Mouse (Mus musculus): ENCODE results near the gene Zfp819.

Zfp819 gene

DNA sequence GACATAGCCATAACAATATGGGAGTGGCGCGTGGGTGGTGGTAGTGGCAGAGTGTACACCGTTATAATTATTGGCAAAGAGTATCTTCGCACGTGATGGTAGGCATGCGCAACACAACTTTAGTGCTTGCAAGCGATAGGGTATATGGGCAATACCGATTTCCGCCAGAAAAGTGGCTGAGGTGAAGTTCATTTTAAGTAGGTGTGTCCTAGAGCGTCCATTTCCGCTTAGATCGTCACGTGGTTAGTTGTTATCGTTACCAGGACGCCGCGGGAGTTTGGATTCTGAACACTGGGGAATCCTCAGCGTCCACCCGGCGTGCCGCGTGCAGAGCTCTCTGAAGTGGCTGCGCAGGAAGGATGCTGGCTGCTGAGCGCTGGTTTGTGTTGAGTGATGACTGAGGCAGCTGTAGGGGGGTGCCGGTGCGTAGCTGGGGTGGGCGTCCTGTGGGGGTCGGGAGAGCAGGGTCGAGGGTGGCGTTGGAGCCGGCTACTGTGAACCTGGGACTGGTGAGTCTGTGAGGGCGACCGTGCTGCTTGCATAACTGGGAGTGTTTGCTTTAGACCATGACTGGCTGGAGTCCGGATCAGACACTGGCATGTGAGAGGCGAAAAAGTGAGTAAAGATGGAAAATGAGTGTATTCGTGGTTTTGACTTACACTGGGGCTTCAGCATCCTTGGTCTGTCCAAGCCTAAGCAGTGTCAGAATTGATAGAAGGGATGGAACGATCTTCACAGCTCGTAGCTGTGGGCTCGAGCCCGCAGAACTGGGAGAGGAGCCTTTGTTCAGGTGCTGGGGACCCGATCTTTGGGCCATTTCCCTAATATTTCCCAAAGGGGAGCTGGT is at the start of gene Zfp819:
Zfp819 (plus strand) TSS at position 274 of the 847 bp plus-strand sequence.
- peak; percentile 56 to 82 for DNase-seq (ENCODE audit: low spot score in 2 of 2)

DNA sequence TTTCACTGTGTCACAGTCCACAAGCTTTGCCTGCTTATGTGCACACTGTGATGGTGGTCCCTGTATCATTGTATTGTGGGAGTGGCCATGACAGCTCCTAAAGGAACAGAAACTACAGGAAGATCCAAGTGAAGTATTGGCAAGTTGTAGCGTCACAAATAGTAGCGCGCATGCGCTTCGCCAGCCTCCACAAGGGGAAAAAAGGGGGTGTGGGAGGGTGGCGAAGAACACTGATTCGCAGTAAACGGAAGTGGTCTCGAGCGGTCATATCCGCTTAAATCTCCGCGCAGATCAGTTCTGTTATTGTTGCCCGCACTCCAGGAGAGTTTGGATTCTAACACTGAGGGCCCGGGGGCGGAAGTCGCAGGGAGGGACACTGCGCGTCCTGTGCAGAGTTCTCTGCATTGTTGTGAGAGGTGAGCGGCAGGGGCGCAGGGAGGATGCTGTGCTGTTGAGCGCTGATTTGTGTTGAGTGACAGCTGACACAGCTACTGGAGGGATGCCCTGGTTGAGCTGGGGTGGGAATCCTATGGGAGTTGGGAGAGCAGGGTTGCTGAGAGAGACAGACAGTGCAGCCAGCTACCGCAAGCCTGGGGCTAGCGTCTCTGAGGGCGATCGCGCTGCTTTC is 44.8 kb upstream of the Zfp819 start, which contains the start of gene Zfp658:
Zfp658 (plus strand) TSS at position 251 of the 628 bp plus-strand sequence.
- peak; percentile 83 to 85 for DNase-seq (ENCODE audit: low spot score in 2 of 2)

DNA sequence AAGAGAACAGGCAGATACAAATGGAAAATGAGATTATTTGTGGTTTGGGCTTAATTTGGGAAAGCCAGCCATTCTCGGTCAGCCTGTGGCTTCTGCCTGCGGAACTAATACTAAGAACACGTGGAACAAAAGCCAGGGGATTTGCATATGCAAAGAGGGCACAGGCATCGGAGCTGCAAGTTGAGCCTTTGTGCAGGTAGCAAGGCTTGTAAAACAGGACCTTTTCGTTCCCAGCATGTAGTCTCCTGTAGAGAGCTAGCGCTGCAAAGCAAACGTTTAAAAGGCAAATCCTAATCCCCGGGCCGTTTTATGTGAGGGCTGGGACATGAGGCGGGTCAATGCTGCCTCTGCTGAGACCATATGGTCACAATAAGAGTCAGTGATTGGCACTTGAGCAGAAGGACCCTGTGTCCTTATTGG is 44.3 kb upstream of the Zfp819 start:
- no peak for DNase-seq (ENCODE audit: low spot score in 2 of 2)

DNA sequence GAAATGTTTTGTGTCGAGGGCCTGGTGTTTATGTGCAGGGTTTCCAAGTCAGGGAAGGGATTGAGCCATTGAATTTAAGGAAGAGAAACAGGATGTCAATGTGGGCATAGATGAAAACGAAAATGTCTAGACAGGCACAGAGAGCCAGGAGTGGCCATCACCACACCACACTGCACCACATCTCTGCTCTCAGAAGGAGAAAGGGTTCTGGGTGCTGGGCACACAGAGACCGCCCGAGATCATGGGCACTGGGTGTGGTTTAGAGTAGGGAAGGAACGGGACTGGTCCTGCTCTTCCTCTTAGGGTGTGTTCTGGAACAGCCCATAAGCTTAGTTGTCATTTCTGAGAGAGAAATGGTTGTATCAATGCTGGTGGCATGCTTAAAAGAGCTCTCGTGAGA is 43.7 kb upstream of the Zfp819 start:
- no peak for DNase-seq (ENCODE audit: low spot score in 2 of 2)

DNA sequence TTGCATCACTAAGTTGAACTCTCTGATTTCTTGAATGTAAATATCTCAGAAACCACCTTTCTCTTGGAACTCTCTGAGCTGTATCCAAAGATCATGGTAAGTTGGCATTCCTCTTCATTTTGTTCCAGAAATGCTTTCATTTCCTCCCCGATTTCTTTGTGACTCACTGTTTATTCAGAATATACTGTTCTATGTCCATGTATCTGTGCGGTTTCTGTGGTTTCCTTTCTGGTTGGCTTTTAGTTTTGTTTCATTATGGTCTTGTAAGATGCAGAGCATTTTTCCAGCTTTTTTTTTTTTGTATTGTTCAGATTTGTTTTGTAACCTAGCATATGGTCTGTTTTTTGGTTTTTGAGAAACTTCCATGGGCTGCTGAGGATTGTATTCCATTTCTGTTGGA is 35.8 kb upstream of the Zfp819 start:
- DNase-seq (ENCODE audit: low spot score in 2 of 2): no peak

DNA sequence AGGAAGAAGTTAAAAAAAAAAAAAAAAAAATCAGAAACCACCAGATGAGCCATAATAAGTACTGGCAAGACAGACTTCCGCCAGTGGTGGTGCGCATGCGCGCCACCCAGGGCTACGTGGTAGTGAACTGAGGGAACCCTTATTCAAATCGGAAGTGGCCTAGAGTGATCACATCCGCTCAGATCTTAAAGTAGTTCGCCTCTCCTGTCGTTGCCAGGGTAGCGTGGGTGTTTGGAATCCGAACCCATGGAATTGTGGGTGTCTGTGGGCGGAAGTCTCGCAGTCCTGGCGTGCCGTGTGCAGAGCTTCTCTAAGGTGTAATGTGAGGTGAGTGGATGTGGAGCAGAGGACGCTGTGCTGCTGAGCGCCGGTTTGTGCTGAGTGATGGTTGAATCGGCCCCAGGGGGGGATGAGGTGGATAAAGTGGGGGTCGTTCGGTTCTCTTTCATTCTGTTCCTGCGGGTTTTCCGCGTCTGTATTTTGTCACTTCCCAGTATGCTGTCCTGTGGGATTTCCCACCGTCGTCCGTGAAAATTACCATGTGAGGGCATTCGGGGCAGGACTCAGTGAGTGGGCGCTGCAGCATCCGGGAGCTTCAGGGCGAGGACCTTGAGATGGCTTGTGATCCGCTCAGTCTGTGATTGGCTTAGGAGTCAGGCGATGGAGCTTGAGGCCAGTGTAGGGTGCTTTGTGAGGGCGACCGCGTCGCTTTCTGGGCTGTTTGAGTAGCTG is 27.4 kb upstream of the Zfp819 start, which contains the start of gene Zfp719:
Zfp719 (plus strand) TSS at position 171 of the 732 bp plus-strand sequence.
- peak; percentile 89 to 94 for DNase-seq (ENCODE audit: low spot score in 2 of 2)

DNA sequence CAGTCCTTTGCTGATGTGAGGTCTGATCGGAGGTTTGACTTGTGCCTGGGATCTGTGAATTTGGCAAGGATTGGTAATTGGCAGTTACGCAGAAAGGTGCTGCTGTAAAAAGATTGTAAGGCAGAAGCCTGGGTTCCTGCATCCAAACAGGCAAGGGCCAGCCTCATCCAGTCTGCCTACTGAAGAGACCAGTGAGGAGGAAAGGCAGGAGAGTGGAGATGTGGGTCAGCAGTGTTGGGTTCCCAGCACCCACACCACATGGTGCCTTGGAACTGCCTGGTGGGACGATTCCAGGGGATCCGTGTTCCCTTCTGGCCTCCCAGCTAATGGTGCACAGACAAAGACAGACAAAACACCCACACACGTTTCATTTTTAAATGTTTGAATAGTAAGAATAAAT is 26.4 kb upstream of the Zfp819 start:
- peak; percentile 9 to 33 for DNase-seq (ENCODE audit: low spot score in 2 of 2)

DNA sequence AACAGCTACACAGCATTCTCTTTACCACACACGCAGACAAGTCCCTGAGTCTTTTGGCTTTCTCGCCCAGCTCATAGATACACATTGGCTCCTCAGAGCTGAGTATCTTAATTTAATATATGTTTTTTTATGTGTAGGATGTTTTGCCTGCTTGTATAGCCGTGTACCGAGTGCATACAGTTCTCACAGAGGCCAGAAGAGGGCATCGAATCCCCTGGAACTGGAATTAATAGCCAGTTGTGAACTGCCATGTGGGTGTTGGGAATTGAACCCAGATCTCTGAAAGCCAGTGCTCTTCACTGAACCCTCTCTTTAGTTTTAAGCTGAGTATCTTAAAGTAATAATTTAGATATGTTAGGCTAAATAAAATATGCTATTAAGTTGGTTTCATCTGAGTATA is 22.2 kb upstream of the Zfp819 start:
- no peak for DNase-seq (ENCODE audit: low spot score in 2 of 2)

DNA sequence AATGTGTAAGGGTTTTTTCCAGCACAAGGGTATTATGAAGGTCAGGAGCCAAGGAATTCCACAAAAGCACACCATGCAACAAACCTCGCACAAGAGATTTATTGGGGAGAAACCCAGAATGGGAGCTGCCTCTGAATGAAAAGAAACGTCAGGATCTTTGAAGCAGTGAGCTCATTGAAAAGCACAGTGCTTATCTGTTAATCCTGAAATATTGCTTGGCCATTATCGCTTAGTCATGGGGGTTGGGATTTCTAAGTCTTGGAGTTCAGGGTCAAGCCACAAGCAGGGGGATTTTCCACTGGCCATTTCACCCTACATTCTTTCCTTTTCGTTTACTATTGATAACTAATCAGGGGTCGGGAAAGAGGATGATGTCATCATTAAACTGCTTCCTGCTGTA is 5.1 kb upstream of the Zfp819 start:
- DNase-seq (ENCODE audit: low spot score in 2 of 2): no peak

DNA sequence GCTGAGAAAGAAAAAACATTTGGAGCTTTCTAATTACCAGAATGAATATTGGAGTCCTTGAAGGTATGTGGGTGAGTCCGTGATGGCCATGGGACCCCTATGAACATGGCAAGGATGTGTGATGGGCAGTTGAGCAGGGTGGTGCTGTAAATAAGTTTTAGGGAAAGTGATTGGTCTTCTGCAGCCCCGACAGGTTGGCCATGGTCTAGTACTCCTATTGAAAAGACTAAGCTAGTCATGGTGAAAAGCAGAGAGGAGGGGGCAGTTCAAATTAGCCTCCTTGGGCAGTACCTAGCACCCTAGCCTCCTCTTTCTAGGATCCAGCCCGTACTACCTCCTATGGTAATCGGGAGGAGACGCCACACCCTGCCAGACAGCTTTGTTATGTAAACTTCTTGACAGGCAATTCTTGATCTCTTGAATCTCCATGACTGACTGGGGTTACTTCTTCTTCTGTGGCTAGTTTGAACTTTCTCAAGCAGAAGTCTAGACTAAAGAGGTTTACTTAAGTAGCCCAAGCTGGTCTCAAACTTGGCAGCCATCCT is 846 bp downstream of the Zfp819 start:
- DNase-seq (ENCODE audit: low spot score in 2 of 2): no peak

DNA sequence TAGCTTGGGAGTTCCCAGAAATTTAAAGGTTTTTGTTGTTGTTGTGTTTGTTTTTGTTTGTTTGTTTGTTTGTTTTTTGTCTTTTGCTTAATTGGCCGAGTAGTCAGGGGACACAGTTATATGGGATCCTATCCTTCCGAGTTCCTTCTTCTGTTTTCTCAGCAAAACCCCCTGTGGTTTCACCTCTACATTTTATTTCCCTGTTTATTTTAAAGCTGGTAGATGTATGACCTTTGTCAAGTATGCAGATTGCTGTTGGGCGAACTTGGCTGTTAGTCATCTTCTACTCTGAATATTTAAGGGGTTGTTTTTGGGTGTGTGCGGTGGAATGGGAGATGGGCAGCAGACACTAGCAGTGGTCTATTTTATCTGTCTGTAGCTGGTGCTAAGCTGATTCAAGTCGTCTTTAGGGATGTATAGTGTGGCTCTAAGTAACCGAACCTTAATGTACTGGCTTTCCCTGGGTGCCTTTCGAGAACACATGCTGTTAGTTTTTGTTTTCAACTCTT is 1.4 kb downstream of the Zfp819 start:
- DNase-seq (ENCODE audit: low spot score in 2 of 2): no peak

DNA sequence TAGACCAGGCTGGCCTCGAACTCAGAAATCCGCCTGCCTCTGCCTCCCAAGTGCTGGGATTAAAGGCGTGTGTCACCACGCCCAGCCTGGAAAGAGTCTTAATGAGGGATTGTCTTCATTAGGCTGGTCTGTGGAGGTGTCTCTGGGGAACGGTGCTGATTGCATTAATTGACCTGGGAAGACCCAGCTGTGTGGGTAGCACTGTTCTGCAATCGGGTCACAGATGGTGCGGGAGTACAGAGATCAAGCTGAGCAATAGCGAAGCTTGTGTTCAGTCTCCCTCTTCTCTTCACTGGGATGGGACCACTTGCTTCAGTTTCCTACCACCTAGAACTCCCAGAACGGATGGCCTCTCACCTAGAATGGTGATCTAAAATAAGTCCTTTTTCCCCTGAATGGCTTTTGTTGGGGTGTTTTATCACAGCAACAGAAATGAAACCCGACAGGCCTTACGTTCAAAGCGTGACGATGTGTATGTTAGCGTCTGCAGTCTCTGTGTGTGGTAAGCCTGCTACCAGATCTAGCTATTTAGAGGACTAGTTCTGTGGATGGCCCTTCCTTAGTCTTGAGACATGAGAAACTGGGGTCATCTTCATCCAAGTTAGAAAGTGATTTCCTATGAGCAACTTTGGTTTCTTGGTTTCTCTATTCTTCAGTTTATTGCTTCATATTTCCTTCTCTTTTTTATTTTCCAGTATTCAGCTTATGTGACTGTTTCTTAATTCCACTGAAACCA is 7.0 kb downstream of the Zfp819 start:
- no peak for DNase-seq (ENCODE audit: low spot score in 2 of 2)

DNA sequence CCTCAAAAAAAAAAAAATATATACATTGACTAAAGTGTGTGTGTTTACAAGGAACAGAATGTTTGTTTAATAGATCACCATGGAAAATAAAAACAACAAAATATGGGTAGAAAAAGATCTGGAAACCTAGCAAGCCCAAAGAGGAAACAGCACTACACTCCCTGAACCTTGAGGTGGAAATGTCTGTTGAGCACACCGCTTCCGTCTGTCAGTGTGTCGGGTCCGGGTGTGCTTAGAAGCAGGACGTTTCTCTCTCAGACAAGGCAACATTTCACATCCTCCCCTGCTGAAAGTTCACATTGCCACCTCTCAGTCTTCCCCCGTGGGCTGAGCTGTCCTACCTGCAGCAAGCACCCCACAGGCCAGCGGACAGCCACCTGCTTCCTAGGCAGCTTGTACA is 16.0 kb downstream of the Zfp819 start:
- no peak for DNase-seq (ENCODE audit: low spot score in 2 of 2)

DNA sequence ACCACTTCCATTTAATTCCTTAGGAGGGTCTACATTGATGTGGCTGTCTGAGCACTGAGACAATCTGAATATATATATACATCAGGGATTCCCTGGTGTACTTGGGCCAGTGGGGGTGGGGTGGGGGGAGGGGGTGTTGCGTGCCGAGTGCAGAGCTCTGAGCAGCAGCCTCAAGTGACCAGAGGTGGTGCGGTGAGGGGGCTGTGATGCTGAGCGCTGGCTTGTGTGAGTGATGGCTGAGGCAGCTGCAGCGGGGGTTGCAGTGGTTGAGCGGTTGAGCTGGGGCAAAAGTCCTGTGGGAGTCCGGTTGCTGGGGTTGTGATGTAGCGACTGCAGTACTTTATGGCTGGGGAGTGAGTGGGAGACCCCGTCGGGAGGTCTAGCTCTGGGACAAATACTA is 16.9 kb downstream of the Zfp819 start:
- no peak for DNase-seq (ENCODE audit: low spot score in 2 of 2)

DNA sequence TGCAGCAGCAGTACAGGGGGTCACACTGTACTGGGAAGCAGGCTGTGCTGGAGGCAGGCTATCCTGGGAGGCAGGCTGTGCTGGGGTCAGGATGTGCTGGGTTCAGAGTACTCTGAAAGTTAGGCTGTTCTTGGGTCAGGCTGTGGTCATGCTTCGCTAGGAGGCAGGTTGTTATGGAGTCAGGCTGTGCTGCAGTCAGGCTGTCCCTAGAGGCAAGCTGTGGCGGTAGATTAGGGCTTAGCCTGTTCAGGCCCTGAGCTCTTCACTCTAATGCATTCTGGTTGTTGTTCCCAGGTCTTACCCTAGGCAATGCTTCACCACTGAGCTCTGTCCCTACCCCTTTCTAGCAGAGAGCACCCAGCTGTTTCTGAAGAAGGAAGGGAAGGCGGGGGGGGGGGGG is 18.1 kb downstream of the Zfp819 start:
- DNase-seq (ENCODE audit: low spot score in 2 of 2): no peak

DNA sequence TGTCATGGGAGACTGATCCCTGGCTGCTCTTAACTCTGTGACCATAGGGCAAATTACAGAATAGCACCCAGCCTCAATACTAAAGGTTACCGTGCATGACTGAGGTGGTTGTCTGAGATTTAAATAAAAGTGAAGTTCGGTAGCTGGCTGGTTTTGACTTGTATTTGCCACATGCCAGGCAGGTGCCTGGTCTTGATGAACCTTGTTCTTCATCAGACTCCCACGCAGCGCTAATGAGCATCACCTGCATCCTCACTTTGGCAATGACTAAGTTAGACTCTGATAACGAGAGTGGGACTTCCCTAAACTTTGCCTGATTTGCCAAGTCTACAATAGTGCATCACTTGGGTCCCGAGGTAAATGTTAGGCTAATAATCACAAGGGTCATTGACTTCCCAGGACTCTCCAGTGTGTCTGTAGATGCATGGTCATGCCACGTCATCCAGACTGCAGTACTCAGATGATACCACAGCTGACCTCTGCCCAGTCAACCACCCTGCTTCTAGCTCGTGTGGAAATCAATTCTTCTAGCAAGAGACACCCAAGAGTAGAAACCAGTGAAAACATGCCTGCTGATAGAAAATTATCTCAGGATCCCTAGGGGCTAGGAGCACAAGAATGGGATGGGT is 18.9 kb downstream of the Zfp819 start:
- no peak for DNase-seq (ENCODE audit: low spot score in 2 of 2)

DNA sequence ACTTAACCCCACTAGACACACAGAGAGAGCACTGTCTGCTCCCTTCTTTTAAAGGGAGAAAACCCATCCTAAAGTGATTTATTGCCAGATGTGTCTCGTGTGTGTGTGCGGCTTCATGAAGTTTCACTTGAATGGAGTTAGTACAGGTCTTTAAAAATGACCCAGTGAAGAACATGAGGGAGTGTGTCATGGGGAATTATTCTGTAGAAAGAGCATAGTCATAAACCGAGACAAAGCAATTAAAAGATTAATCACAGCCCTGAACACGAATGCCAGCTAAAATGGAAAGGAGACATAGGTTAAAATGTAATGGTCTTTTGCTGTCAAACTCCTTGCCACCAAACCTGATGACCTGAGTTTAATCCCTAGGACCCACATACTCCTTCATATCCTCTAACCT is 27.0 kb downstream of the Zfp819 start:
- no peak for DNase-seq (ENCODE audit: low spot score in 2 of 2)

DNA sequence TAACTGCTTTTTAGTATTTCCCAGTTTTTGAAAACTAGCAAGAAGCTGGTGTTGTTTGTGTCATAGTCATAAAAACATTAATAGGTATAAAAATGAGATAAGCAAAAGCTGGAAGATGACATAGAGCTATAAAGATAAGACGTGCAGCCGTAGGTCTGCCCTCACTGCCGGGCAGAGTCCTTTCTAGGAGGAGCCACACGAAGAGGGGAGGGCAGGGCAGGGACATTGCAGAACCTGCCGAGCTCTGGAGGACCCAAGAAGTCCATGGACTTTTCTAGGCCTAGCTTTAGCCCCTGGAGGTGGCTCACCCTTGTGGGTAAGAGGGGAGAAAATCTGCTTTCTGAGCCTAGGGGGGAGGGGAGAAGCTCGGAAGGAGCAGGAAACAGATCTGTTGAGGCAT is 27.5 kb downstream of the Zfp819 start, which contains the start of gene Ceacam18:
Ceacam18 (plus strand) TSS at position 208 of the 400 bp plus-strand sequence.
- no peak for DNase-seq (ENCODE audit: low spot score in 2 of 2)

DNA sequence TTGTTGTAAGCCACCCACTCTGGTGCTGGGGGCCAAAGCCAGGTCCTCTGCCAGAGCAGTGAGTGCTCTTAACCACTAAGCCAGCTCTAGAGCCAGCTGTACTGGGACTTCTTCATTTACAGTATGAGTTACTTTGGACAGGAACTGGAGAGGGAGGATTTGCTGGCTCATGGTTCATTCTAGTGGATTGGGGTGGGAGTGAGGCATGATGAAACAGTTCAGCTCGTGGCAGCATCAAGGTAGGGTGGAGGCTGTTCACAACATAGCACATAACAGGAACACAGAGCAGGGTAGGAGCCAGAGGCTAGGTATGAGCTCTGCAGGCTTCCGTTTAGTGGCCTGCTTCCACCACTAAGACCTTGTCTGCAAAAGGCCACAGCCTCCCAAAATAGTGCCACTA is 29.2 kb downstream of the Zfp819 start:
- DNase-seq (ENCODE audit: low spot score in 2 of 2): no peak

DNA sequence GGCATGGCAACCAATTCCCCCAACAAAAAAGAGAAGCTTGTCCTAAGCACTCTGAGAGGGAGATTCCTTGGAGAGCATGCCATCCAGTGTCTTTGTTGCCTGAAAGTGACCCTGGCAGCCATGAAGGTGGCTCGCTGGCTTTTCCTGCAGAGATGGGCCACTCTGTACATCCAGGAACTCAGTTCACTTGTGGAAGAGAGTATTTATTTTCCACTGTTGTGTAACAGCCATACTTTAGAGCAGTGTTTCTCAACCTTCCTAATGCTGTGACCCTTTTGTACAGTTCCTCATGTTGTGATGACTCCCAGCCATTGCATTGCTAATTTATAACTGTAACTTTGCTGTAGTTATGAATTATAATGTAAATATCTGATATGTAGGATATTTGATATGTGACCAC is 30.1 kb downstream of the Zfp819 start:
- no peak for DNase-seq (ENCODE audit: low spot score in 2 of 2)

DNA sequence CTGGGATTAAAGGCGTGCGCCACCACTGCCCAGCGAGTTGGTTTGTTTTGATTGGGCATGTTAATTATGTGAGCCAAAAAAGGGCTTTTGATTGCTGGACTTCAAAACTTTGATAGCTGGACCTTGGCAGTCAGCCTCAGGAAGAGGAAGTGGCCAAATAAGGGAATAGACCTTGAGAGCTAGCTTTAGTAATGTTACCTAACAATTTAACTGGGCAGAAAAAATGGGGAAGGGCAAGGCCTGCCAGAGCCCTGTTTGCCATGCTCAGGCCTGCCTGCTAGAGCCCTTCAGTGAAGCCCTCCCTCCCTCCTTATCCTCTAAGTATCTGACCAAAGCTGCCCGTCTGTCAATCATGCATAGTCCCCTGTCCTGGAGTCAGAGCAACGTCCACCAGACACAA is 35.6 kb downstream of the Zfp819 start:
- no peak for DNase-seq (ENCODE audit: low spot score in 2 of 2)
